Mouse (Mus musculus) cerebellum, adult 2 months (tissue): ENCODE measurements around the gene Fam20a.

Experiments
- CTCF ChIP-seq: fragments of 200-500 bp; IDR thresholded peaks from 2 replicates; pipeline ENCODE4 v1.5.1; 2011; ENCODE audit warnings: low read depth, mild to moderate bottlenecking, control low read depth, low read length, moderate library complexity, borderline replicate concordance; ENCODE audit not compliant: insufficient read depth
- POLR2A ChIP-seq: fragments of 200-500 bp; IDR thresholded peaks from 2 replicates; pipeline ENCODE4 v1.6.1; 2011; ENCODE audit warnings: low read length, control low read depth, borderline replicate concordance; ENCODE audit not compliant: insufficient read depth

- TF ChIP-seq CTCF (no peak), POLR2A (no peak)
These were observed 6.3 kb upstream of the Fam20a start for GRCm38 (mm10) chr11:109728371-109728770.
